Mouse (Mus musculus) hindbrain, embryonic 11.5 days (tissue): ENCODE results near the gene Eddm3b. TPM values are rescaled to one million over a fixed set of nuclear protein-coding genes. Genes with fewer than 3 reads are reported as not detected.
A peak's percentile ranks its signal among the peaks of the same experiment; 100 is the strongest.
"Not testable (repeated sequence)": the region's sequence is repeated elsewhere in the genome, so short reads cannot be mapped to it uniquely, and the experiment has no call there.

Experiments used
- ATAC-seq: fragments of 200-750 bp; cut with Nextera tagmentation; 2 replicates; pipeline ENCODE4 v1.8.0; 2017; ENCODE audit warnings: mild to moderate bottlenecking, moderate TSS enrichment, moderate library complexity; ENCODE audit not compliant: low FRiP score
- DNase-seq: peaks from one replicate; pipeline ENCODE4 v3.0.0-alpha.2; 2015; ENCODE audit warnings: low spot score
- H3K27ac ChIP-seq: fragments of 300-500 bp; sonication (generic); 2 replicates; pipeline ENCODE4 v1.5.1; 2014; ENCODE audit warnings: mild to moderate bottlenecking, low read depth, low read length
- H3K27me3 ChIP-seq: fragments of 300-500 bp; sonication (generic); 2 replicates; pipeline ENCODE4 v1.6.1; 2014; ENCODE audit warnings: mild to moderate bottlenecking, low read length, moderate library complexity, mixed read lengths; ENCODE audit not compliant: control insufficient read depth, insufficient read depth
- H3K36me3 ChIP-seq: fragments of 300-500 bp; sonication (generic); 2 replicates; pipeline ENCODE4 v1.6.1; 2014; ENCODE audit warnings: mild to moderate bottlenecking, low read length, moderate library complexity, mixed read lengths; ENCODE audit not compliant: control insufficient read depth, insufficient read depth
- H3K4me1 ChIP-seq: fragments of 300-500 bp; sonication (generic); replicated peaks from 2 replicates; pipeline ENCODE4 v1.6.1; 2014; ENCODE audit warnings: low read length, mixed read lengths; ENCODE audit not compliant: control insufficient read depth, insufficient read depth
- H3K4me2 ChIP-seq: fragments of 300-500 bp; sonication (generic); replicated peaks from 2 replicates; pipeline ENCODE4 v1.6.1; 2014; ENCODE audit warnings: mild to moderate bottlenecking, low read depth, low read length
- H3K4me3 ChIP-seq: fragments of 300-500 bp; sonication (generic); 2 replicates; pipeline ENCODE4 v1.5.1; 2014; ENCODE audit warnings: low read depth, low read length
- H3K9ac ChIP-seq: fragments of 300-500 bp; sonication (generic); 2 replicates; pipeline ENCODE4 v1.6.1; 2014; ENCODE audit warnings: low read depth, low read length
- H3K9me3 ChIP-seq: fragments of 300-500 bp; sonication (generic); 2 replicates; pipeline ENCODE4 v1.6.1; 2016; ENCODE audit warnings: low read length; ENCODE audit not compliant: control insufficient read depth
- WGBS: fragments of 180-500 bp; shearing (Covaris S2); extraction: QIAGEN DNeasy Blood & Tissue Kit; methylation state at CpG from one replicate; pipeline ENCODE4 v1.1.7; 2014; 5-methylcytosine and 5-hydroxymethylcytosine counted together
- polyA plus RNA-seq: library from polyadenylated mRNA; unstranded; fragments of >200 nt; fragmentation: Nextera tagmentation; extraction: Ambion mirVana; gene quantifications from 2 replicates; pipeline ENCODE4 v1.2.1, GENCODE M21; 2014

Gene Eddm3b
- polyA plus RNA-seq, 1 experiment from 2014 or later = 0.15 TPM

DNA sequence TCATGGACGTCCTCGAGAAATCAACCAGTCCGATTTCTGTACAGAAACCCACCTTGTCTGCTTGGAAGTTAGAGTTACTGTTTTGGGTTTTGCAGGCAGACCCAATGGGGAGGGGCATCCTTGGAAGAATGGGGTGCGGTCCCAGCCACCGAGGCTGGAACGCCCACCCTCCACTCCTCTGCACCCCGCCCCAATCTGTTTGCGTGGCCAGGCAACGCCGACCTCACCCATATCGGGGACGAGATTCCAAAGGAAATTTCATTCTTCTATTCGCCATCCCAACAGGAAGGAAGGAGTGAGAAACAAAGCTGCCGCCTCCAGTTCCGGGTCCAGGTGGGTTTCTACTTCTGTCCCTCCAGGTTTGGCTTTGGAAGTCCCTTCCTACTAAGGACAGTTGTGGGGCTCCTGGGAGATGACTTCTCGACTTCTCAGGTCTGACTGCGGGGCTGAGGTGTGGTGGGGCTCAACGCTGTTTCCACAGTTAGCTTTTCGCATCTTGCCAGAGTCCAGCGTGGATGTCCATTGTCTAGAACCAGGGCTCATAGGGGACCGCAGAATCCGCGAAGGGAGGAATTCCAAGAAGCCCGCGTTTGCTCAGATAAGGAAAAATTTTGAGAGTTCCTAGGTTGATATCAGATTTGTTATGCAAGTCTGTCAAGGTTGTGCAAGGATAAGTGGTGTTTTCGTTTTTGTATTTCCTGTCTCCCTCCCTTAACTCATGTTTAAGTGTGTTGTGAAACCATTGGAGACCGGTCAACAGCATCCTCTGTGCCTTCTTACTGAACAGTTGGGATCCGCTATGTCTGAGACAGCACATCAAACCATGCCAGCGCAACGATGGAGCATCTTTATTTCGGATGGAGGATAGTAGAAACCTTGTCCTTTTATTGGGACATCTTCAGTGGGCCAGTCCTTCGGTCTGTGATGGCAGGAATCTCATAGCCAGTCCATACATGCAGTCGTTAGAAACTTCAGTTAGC, 23.0 kb upstream of the Eddm3b start, which contains the start of the genes Rnase4 and Ang:
Rnase4 (plus strand) TSS at position 157 of the 980 bp plus-strand sequence.
Ang (plus strand) TSS at position 230 of the 980 bp plus-strand sequence.
- H3K9me3 ChIP-seq = no peaks in the 10 kb centered on the region
- H3K36me3 ChIP-seq = no peaks in the 10 kb centered on the region
- ATAC-seq = peak; percentile 26

GRCm38 (mm10) chr14:51092073-51092620, 22.1 kb upstream of the Eddm3b start:
- no peaks in the 10 kb centered on the region for H3K9me3 ChIP-seq
- no peak overlapping the region for H3K4me3 ChIP-seq
- no peaks in the 10 kb centered on the region for H3K36me3 ChIP-seq
- no peak overlapping the region for H3K27ac ChIP-seq
- DNase-seq = no peak
- no peak overlapping the region for H3K9ac ChIP-seq
- no peaks in the 10 kb centered on the region for H3K4me1 ChIP-seq
- no peaks in the 10 kb centered on the region for H3K27me3 ChIP-seq
- 58% methylated on average over 8 of the region's 8 CpGs for WGBS
- no peak for ATAC-seq
- no peak overlapping the region for H3K4me2 ChIP-seq

More for the DNA sequence above, 23.0 kb upstream of the Eddm3b start, which contains the start of the genes Rnase4 and Ang:
- peak; percentile 72 for DNase-seq
- Histone ChIP-seq H3K4me1 (no peaks in the 10 kb centered on the region), H3K27me3 (no peaks in the 10 kb centered on the region), H3K27ac (peak within 1 kb of the TSS; percentile 58), H3K4me3 (peak within 1 kb of the TSS; percentile 56), H3K9ac (peak within 1 kb of the TSS; percentile 50), H3K4me2 (peak within 1 kb of the TSS; percentile 61)
- 11% methylated on average over 33 of the region's 33 CpGs for WGBS

DNA sequence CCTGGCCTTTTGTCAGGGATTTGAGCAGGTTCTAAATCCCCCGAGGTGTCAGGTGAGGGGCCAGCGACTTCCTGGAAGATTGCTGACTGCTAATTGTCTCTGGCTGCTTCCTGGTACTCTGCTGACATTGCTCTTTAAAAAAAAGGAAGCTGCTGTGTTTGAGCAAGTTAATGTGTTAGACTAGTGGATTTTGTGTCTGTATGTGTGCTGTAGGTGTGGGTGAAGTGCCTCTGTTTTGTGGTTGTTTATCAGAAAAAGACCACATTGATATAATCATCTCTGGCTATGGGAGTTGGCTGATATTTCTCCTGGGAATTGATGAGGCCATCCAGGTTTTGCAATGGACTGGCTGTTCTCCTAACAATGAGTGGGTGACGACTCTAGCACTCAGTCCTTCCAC, 20.7 kb upstream of the Eddm3b start:
- ATAC-seq = no peak
- no peak overlapping the region for H3K4me3 ChIP-seq
- H3K4me2 ChIP-seq = no peak overlapping the region
- DNase-seq = no peak
- H3K27me3 ChIP-seq = no peaks in the 10 kb centered on the region
- 47% methylated on average over 3 of the region's 3 CpGs for WGBS
- no peaks in the 10 kb centered on the region for H3K4me1 ChIP-seq
- no peak overlapping the region for H3K27ac ChIP-seq
- no peaks in the 10 kb centered on the region for H3K36me3 ChIP-seq
- H3K9ac ChIP-seq = no peak overlapping the region
- no peaks in the 10 kb centered on the region for H3K9me3 ChIP-seq

- Histone ChIP-seq H3K9me3 (no peaks in the 10 kb centered on the region), H3K4me2 (no peak overlapping the region), H3K4me1 (no peaks in the 10 kb centered on the region), H3K9ac (no peak overlapping the region), H3K27ac (no peak overlapping the region), H3K4me3 (no peak overlapping the region), H3K36me3 (no peaks in the 10 kb centered on the region), H3K27me3 (no peaks in the 10 kb centered on the region)
- 83% methylated on average over 5 of the region's 5 CpGs for WGBS
- ATAC-seq = no peak
- no peak for DNase-seq
Measured at GRCm38 (mm10) chr14:51094096-51094875, 19.9 kb upstream of the Eddm3b start.

- Histone ChIP-seq H3K4me1 (no peaks in the 10 kb centered on the region), H3K9me3 (no peaks in the 10 kb centered on the region), H3K27me3 (no peaks in the 10 kb centered on the region), H3K36me3 (no peaks in the 10 kb centered on the region), H3K4me2 (no peak overlapping the region), H3K27ac (no peak overlapping the region), H3K9ac (no peak overlapping the region), H3K4me3 (no peak overlapping the region)
- WGBS = 79% methylated on average over 9 of the region's 9 CpGs
- ATAC-seq (no peak), DNase-seq (no peak)
Measured at GRCm38 (mm10) chr14:51094921-51095320, 19.3 kb upstream of the Eddm3b start.

DNA sequence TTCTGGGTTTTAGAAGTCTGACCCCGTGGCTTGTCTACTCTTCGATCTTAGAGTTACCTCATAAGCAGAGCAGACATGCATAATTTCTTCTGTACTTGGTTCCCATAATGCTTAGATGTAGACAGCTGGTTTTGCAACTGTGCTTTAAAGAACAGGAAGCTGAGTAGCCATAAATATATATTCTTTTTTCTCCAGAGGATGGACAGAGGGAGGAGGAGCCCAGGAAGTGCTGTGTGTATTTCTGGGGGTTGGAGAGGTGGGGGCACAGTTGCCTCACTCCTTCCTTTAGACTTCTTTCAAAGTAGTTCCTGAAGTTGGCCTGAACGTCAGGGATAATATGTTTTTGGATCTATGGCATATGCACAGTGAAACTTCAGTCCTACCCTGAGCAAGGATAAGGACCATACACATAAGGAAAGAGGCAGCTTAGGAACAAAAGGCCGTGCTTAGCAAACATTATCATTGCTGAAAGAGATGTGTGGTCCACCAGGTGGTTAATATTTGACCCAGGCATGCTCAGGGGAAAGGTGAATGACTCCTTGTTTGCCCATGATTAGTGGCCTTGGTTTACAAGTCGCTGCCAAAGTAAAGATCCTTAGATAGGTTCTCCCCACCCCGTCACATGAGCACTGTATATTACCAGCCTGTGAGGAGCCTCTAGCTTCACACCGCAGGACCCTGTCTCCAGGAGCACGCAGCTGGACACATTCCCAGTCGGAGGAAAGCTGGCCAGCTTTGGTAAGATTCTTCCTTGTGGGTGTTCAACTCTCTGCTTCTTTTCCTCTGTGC, 18.3 kb upstream of the Eddm3b start:
- no peaks in the 10 kb centered on the region for H3K27me3 ChIP-seq
- H3K36me3 ChIP-seq = no peaks in the 10 kb centered on the region
- H3K9me3 ChIP-seq = no peaks in the 10 kb centered on the region
- no peak overlapping the region for H3K27ac ChIP-seq
- H3K4me3 ChIP-seq = no peak overlapping the region
- 77% methylated on average over 9 of the region's 9 CpGs for WGBS
- no peak overlapping the region for H3K9ac ChIP-seq
- DNase-seq (no peak), ATAC-seq (no peak)
- H3K4me2 ChIP-seq = no peak overlapping the region
- H3K4me1 ChIP-seq = no peaks in the 10 kb centered on the region

DNA sequence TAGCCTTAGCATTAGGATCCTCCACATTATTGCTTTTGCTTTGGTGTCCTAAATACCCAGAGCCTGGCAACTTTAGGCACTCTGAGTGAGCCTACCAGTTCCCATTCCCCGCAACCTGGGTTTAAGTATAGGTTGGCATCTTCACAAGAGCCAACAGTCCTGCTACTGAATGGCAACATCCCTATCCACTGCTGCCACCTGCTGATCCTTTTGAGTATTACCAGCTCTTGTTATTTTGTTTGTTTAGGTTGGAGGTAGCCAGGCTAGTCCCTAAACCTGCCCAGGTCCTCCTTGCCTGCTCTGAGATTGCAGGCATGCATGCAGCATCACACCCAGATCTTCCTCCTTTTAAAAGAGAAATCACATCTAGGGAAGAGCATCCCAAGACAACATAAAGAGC, 15.9 kb upstream of the Eddm3b start:
- H3K9ac ChIP-seq, H3K4me1 ChIP-seq, H3K36me3 ChIP-seq, H3K4me2 ChIP-seq, H3K9me3 ChIP-seq, H3K27ac ChIP-seq, H3K4me3 ChIP-seq, H3K27me3 ChIP-seq: not testable (repeated sequence)
- peak; percentile 33; the same call in 1 of the 2 replicates for ATAC-seq
- 47% methylated on average over 1 of the region's 1 CpGs for WGBS
- DNase-seq = peak; percentile 61

DNA sequence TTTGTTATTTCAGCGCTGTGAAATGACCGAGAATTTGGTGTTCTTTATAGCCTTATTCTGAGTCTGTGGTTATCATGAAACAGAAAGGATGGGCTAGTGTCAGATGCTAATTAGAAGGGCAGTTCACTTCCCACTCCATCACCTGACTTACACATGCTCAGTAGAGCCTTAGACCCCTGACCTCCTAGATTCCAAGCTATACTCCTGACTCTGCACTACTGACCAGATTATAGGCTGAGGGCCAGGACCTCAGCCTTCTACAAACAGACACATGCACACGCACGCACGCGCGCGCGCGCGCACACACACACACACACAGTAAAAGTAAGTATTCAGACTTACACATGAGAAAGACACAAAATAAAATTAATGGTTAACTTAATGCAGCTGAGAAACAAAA, 15.3 kb upstream of the Eddm3b start:
- no peak overlapping the region for H3K9ac ChIP-seq
- H3K36me3 ChIP-seq = no peaks in the 10 kb centered on the region
- no peaks in the 10 kb centered on the region for H3K27me3 ChIP-seq
- H3K4me2 ChIP-seq = no peak overlapping the region
- WGBS = 96% methylated on average over 11 of the region's 11 CpGs
- H3K4me1 ChIP-seq = no peaks in the 10 kb centered on the region
- ATAC-seq (no peak), DNase-seq (no peak)
- H3K9me3 ChIP-seq = no peaks in the 10 kb centered on the region
- H3K4me3 ChIP-seq = no peak overlapping the region
- H3K27ac ChIP-seq = no peak overlapping the region
